Mouse (Mus musculus) MEL (cell line): Measurements from ENCODE around the gene Glt28d2.

ENCODE experiments used
- BHLHE40 ChIP-seq: IDR thresholded peaks from 2 replicates; pipeline ENCODE4 v1.6.1; 2012; ENCODE audit warnings: low read depth, mild to moderate bottlenecking, inconsistent platforms, low read length, improper control_type of control experiment, borderline replicate concordance
- CTCF ChIP-seq, 3 experiments: IDR thresholded peaks in 2 of 3; conservative IDR thresholded peaks in 1 of 3; 2 replicates each; pipeline ENCODE4 v1.5.1; 2011 to 2012; ENCODE audit warnings: low read length in 3 of 3, low read depth in 2 of 3, mild to moderate bottlenecking in 2 of 3, improper control_type of control experiment in 1 of 3, inconsistent platforms in 1 of 3, mixed read lengths in 1 of 3, moderate library complexity in 1 of 3; ENCODE audit not compliant: control insufficient read depth in 1 of 3, insufficient read depth in 1 of 3, poor library complexity in 1 of 3, severe bottlenecking in 1 of 3
- GATA1 ChIP-seq: IDR thresholded peaks from 2 replicates; pipeline ENCODE4 v1.6.1; 2011; ENCODE audit warnings: low read depth, low read length, improper control_type of control experiment
- MAFK ChIP-seq: IDR thresholded peaks from 2 replicates; pipeline ENCODE4 v1.6.1; 2011; ENCODE audit warnings: low read depth, mild to moderate bottlenecking, low read length, improper control_type of control experiment, borderline replicate concordance
- MAX ChIP-seq: IDR thresholded peaks from 2 replicates; pipeline ENCODE4 v1.6.1; 2011; ENCODE audit warnings: low read length, improper control_type of control experiment
- MAZ ChIP-seq: IDR thresholded peaks from 2 replicates; pipeline ENCODE4 v1.6.1; 2012; ENCODE audit warnings: low read depth, mild to moderate bottlenecking, inconsistent platforms, low read length, improper control_type of control experiment
- MYB ChIP-seq: IDR thresholded peaks from 2 replicates; pipeline ENCODE4 v1.6.1; 2011; ENCODE audit warnings: mild to moderate bottlenecking, low read depth, low read length, improper control_type of control experiment
- NELFE ChIP-seq: IDR thresholded peaks from 2 replicates; pipeline ENCODE4 v1.6.1; 2011; ENCODE audit warnings: low read depth, low read length, improper control_type of control experiment
- POLR2A ChIP-seq, 2 experiments: IDR thresholded peaks; 2 replicates each; pipeline ENCODE4 v1.6.1; 2011 to 2012; ENCODE audit warnings: low read length in 2 of 2, mild to moderate bottlenecking in 2 of 2, control low read depth in 1 of 2, improper control_type of control experiment in 1 of 2, low read depth in 1 of 2, moderate library complexity in 1 of 2; ENCODE audit not compliant: control insufficient read depth in 1 of 2, insufficient read depth in 1 of 2, poor library complexity in 1 of 2
- UBTF ChIP-seq: IDR thresholded peaks from 2 replicates; pipeline ENCODE4 v1.6.1; 2012; ENCODE audit warnings: low read depth, mild to moderate bottlenecking, inconsistent platforms, low read length, improper control_type of control experiment, moderate library complexity, borderline replicate concordance; ENCODE audit not compliant: insufficient read depth
- ZKSCAN1 ChIP-seq: IDR thresholded peaks from 2 replicates; pipeline ENCODE4 v1.6.1; 2012; ENCODE audit warnings: low read depth, mild to moderate bottlenecking, inconsistent platforms, low read length, improper control_type of control experiment, moderate library complexity

DNA sequence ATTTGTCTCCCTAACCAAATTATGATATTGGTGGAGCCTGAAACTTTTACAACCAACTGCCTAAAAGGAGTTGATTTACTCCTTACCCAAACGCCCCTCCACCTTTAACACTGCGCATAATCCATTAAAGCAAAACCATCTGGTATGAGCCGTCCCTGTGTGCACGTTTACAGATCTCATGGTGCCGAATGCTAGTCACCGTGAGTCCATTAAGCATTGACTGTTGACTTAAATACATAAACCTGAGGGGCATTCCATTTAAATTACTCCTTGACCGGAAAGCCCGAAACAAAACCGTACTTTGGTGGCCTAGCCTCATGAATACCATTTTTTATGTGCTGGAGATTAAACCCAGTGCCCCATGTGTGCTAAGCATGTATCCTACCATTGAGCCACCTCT lies 40.0 kb upstream of the Glt28d2 start:
- TF ChIP-seq MAFK (no peak), CTCF (IDR thresholded peaks at IDR 0.05 in 2 of 3, conservative IDR thresholded peaks at IDR 0.05 in 1 of 3; ENCODE audit: control insufficient read depth in 1 of 3, insufficient read depth in 1 of 3, low read depth in 2 of 3, low read length in 3 of 3, poor library complexity in 1 of 3, severe bottlenecking in 1 of 3) (no peak), POLR2A (IDR thresholded peaks at IDR 0.05; ENCODE audit: control insufficient read depth in 1 of 2, insufficient read depth in 1 of 2, low read depth in 1 of 2, low read length in 2 of 2, poor library complexity in 1 of 2) (no peak), GATA1 (no peak), UBTF (no peak), MAX (no peak), ZKSCAN1 (no peak), MYB (no peak), MAZ (no peak), NELFE (no peak), BHLHE40 (no peak)
